In genomic region chr11:16868051-16868450, GRCm38 (mm10) we compare ENCODE assay signal across 25 mouse cellular contexts.
A peak's percentile ranks its signal among the peaks of the same experiment; 100 is the strongest.
DNase-seq lines count a peak whose midpoint lies in the region; ATAC-seq and TF ChIP-seq lines count a peak whose summit lies in the region.
"Had no signal": no experiment of that assay in that cellular context is flagged by ENCODE, and none has a peak within 500 bp of the region (broad histone marks: within the 10 kb centered on the region; RNA-seq: fewer than 3 reads in every experiment).

No protein-coding gene starts in this region.

- WGBS in hindbrain, postnatal 0 days, result 32% methylated on average over 6 of the region's 6 CpGs

- no peak for TF ChIP-seq CTCF in gastrocnemius, adult 2 months (IDR thresholded peaks at IDR 0.05)
- no peak for TF ChIP-seq CTCF in hindbrain, postnatal 0 days (IDR thresholded peaks at IDR 0.05; ENCODE audit: low read depth)
- no peak for TF ChIP-seq CTCF in left cerebral cortex, adult 2 months (IDR thresholded peaks at IDR 0.05)

- no peaks in the 10 kb centered on the region for H3K9me3 ChIP-seq in hindbrain, postnatal 0 days (ENCODE audit: low read length)
- H3K9me3 ChIP-seq: embryonic facial prominence, embryonic 12.5 days; forebrain, embryonic 10.5 days; heart, embryonic 15.5 days; lung, embryonic 15.5 days had no signal

- H3K27ac ChIP-seq in gastrocnemius, adult 2 months, result peak overlapping the region; percentile 24; the same call in 1 of the 2 replicates
- no peak overlapping the region for H3K27ac ChIP-seq in hindbrain, postnatal 0 days
- no peak overlapping the region for H3K27ac ChIP-seq in left cerebral cortex, adult 2 months
- H3K27ac ChIP-seq: embryonic facial prominence, embryonic 12.5 days; forebrain, embryonic 10.5 days; heart, embryonic 15.5 days; kidney, postnatal 0 days; lung, embryonic 15.5 days had no signal

- H3K4me3 ChIP-seq in gastrocnemius, adult 2 months, result no peak overlapping the region
- no peak overlapping the region for H3K4me3 ChIP-seq in hindbrain, postnatal 0 days (ENCODE audit: low read length)
- H3K4me3 ChIP-seq in left cerebral cortex, adult 2 months, result no peak overlapping the region
- H3K4me3 ChIP-seq: embryonic facial prominence, embryonic 12.5 days; forebrain, embryonic 10.5 days; heart, embryonic 15.5 days; lung, embryonic 15.5 days had no signal

- peak; percentile 72 for ATAC-seq in hindbrain, postnatal 0 days
- ATAC-seq in megakaryocyte progenitor cell, adult 5-6 weeks (replicated peaks; ENCODE audit: poor library complexity), result no peak
- ATAC-seq: CD4-positive, CD25-positive, alpha-beta regulatory T cell, adult 4 months; forebrain, embryonic 16.5 days; intestine, embryonic 16.5 days had no signal

- no peak overlapping the region for H3K9ac ChIP-seq in hindbrain, postnatal 0 days (replicated peaks; ENCODE audit: low read length)
- H3K9ac ChIP-seq: embryonic facial prominence, embryonic 12.5 days; heart, embryonic 15.5 days; lung, embryonic 15.5 days had no signal

- no peaks in the 10 kb centered on the region for H3K4me1 ChIP-seq in hindbrain, postnatal 0 days (ENCODE audit: insufficient read depth, low read length)
- H3K4me1 ChIP-seq: embryonic facial prominence, embryonic 12.5 days; lung, embryonic 15.5 days had no signal

- intact Hi-C loops in gastrocnemius, adult 2 months (cut with DNase I), result loop anchor here (5.0 kb wide), 1 partner anchor 116 kb away; the partner anchor contains the start of gene Egfr
- intact Hi-C loops in gastrocnemius, postnatal 36 days (cut with DNase I), result loop anchor here (10.0 kb wide), 1 partner anchor 113 kb away; the partner anchor contains the start of gene Egfr
- intact Hi-C loops in left cerebral cortex, adult 2 months (cut with DNase I), result no loop called here

- no peak for DNase-seq in gastrocnemius, adult 2 months
- no peak for DNase-seq in gastrocnemius, postnatal 36 days
- DNase-seq in retina, postnatal 1 day, result peak; percentile 7
- DNase-seq in retina, embryonic 14.5 days (ENCODE audit: low spot score), result no peak
- DNase-seq in hindbrain, postnatal 0 days (ENCODE audit: low spot score), result peak; percentile 10
- DNase-seq in right cerebral cortex, postnatal 10 days (ENCODE audit: low spot score in 2 of 2), result no peak
- DNase-seq in left cerebral cortex, adult 2 months (ENCODE audit: extremely low spot score in 1 of 2, low spot score in 2 of 2), result no peak
- DNase-seq: adrenal gland, postnatal 25 days; cerebellum, adult 9-10 months; cerebellum, postnatal 36 days; gastrocnemius, postnatal 10 days; kidney, adult 8-10 months; layer of hippocampus, postnatal 36 days; liver; spleen, adult 18-20 months; thymus, postnatal 14 days had no signal

- H3K27me3 ChIP-seq in hindbrain, postnatal 0 days (ENCODE audit: insufficient read depth, low read length), result no peaks in the 10 kb centered on the region
- H3K27me3 ChIP-seq: embryonic facial prominence, embryonic 12.5 days; lung, embryonic 15.5 days had no signal

- H3K36me3 ChIP-seq in hindbrain, postnatal 0 days (ENCODE audit: insufficient read depth, low read length), result no peaks in the 10 kb centered on the region
- H3K36me3 ChIP-seq: embryonic facial prominence, embryonic 12.5 days; forebrain, embryonic 10.5 days; heart, embryonic 15.5 days had no signal

- no peak overlapping the region for H3K4me2 ChIP-seq in hindbrain, postnatal 0 days (ENCODE audit: low read depth, low read length)
- H3K4me2 ChIP-seq: embryonic facial prominence, embryonic 12.5 days; heart, embryonic 15.5 days; lung, embryonic 15.5 days had no signal

Comparison
In these comparisons a context has a peak if more than half of its experiments do, and no peak if none do; other contexts are left out.
1. DNase-seq: peak in retina, postnatal 1 day (single experiment) and hindbrain, postnatal 0 days (single experiment); none in gastrocnemius, adult 2 months (single experiment), gastrocnemius, postnatal 36 days (0 of 2), retina, embryonic 14.5 days (single experiment), right cerebral cortex, postnatal 10 days (0 of 2) and left cerebral cortex, adult 2 months (0 of 2).